Mouse (Mus musculus): ENCODE measurements around the gene Zfp174. TPM values are rescaled to one million over a fixed set of nuclear protein-coding genes. Genes with fewer than 3 reads are reported as not detected.
A peak's percentile ranks its signal among the peaks of the same experiment; 100 is the strongest.

Zfp174 gene
- polyA plus RNA-seq, 1 experiment from 2014 or later, result 0.70 TPM

DNA sequence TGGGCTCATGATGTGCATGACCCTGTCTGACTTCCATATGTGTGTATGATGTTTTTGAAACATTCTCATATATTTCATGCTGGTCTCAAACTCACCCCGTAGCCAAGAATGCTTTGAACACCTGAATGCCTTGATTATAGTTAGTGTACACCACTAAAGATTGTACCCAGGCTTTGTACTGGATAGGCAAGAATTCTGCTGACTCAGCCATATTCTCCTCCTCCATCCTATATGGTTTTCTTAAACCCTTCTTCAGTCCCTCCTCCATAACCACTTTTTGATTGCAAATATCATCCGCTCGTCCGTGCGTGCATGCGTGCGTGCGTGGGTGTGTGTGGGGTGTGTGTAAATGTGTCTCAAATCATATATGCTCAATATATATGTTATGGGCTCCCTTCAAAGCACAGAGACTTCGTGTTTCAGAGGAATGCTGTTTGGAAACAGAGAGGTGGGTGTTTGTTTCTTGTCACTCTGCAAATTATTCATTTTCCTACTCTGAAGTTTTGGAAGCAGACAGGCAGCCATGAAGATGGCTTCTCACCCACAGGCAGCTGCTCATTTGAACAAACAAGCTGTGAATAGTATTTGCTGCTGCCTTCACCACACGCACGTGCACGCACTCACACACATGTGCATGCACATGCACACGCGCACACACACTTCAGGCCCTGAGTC, 44.7 kb downstream of the Zfp174 start:
- peaks cover 19% of the 10 kb centered on the region for H3K4me1 ChIP-seq (ENCODE audit: insufficient read depth)
- H3K4me3 ChIP-seq (ENCODE audit: low read depth, low read length), result no peak overlapping the region
- no peak overlapping the region for H3K27ac ChIP-seq (ENCODE audit: low read depth)
- TF ChIP-seq EP300 (IDR thresholded peaks at IDR 0.05; ENCODE audit: low read depth) (no peak), CTCF (IDR thresholded peaks at IDR 0.05; ENCODE audit: low read depth) (no peak)
- no peak overlapping the region for H3K9ac ChIP-seq (replicated peaks)
- no peaks in the 10 kb centered on the region for H3K27me3 ChIP-seq (ENCODE audit: insufficient read depth, low read length)
- WGBS (ENCODE audit: insufficient replicate concordance), result 89% methylated on average over 14 of the region's 14 CpGs
- no peak overlapping the region for H3K4me2 ChIP-seq (ENCODE audit: low read depth, low read length)
- H3K9me3 ChIP-seq (ENCODE audit: low read length), result no peaks in the 10 kb centered on the region
- H3K36me3 ChIP-seq (replicated peaks; ENCODE audit: insufficient read depth, low read length), result peaks cover 15% of the 10 kb centered on the region
- DNase-seq (no peak), ATAC-seq (no peak)

DNA sequence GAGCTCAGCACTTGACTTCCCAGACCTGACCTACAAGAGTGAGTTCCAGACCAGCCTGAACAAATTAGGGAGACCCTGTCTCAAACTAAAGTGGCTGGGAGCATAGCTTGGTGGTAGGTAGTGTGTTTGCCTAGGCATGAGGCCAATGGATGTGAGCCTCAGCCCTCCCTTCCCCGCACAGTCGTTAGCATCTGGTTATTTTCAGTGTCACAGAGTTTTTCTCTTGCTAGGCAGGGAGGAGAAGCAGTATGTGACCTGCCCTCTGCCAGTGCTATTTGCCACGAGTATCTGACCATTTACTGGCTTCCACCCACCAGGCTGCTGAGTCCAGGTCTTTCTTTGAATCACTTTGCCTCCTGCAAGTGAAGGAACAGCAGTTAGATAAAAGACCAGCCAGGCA, 46.7 kb downstream of the Zfp174 start:
- Histone ChIP-seq H3K4me2 (ENCODE audit: low read depth, low read length) (peak overlapping the region; percentile 47), H3K9me3 (ENCODE audit: low read length) (no peaks in the 10 kb centered on the region), H3K9ac (replicated peaks) (no peak overlapping the region), H3K27ac (ENCODE audit: low read depth) (peak overlapping the region; percentile 88; the same call in 1 of the 2 replicates), H3K4me1 (ENCODE audit: insufficient read depth) (peaks cover 12% of the 10 kb centered on the region), H3K36me3 (replicated peaks; ENCODE audit: insufficient read depth, low read length) (peaks cover 29% of the 10 kb centered on the region), H3K27me3 (ENCODE audit: insufficient read depth, low read length) (no peaks in the 10 kb centered on the region), H3K4me3 (ENCODE audit: low read depth, low read length) (no peak overlapping the region)
- no peak for TF ChIP-seq EP300 (IDR thresholded peaks at IDR 0.05; ENCODE audit: low read depth)
- TF ChIP-seq CTCF (IDR thresholded peaks at IDR 0.05; ENCODE audit: low read depth), result no peak
- WGBS (ENCODE audit: insufficient replicate concordance), result 55% methylated on average over 3 of the region's 3 CpGs
- DNase-seq (no peak), ATAC-seq (no peak)

DNA sequence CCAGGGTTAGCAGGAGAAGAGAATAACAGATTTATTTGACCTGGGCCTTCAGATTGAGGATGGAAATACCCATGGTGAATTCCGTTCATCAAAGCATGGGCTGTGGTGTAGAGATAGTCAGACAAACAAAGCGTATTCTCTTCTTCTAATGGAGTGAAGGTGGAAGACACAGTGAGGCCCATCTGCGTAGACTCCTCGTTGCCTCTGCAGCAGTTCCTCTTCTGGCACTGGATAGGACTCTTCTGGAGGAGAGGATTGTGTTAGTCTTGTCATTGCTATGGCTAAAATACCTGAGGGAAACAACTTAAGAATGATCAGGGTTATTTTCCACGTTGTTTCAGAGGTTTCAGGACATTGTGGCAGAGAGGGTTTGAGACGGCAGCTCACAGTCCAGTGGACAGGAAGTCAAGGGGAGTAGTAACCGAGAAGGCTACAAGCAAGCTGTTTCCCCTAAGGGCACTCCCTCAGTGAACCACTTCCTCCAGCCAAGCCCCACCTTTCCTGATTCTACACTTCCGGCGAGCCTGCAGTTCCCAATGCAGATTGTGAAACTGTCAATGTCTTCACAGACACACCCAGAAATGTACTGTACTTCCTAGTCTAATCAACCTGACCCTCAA, 48.2 kb downstream of the Zfp174 start:
- H3K4me2 ChIP-seq (ENCODE audit: low read depth, low read length), result peak overlapping the region; percentile 47
- peak overlapping the region; percentile 8 for H3K4me3 ChIP-seq (ENCODE audit: low read depth, low read length)
- H3K9ac ChIP-seq (replicated peaks), result peak overlapping the region; percentile 7; the same call in 1 of the 2 replicates

DNA sequence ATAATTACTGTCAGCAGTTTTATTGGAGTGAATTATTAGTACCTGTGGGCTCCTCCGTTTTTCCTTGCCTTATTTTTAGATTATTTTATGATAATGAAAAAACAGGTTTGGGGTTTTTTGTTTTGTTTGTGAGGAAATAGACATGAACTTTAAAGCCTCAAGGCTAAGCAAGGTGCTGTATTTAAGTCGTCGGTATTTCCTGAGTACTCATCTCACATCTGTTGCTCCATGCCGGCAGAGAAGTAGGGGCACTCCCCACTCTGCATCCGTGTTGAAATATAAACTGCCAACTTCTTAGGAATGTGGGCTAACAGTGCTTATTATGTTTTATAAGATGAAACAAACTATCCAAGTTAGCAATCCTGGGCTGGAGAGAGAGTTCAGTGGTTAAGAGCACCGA, 49.0 kb downstream of the Zfp174 start:
- Histone ChIP-seq H3K4me2 (ENCODE audit: low read depth, low read length) (peak overlapping the region; percentile 47), H3K27ac (ENCODE audit: low read depth) (peak overlapping the region; percentile 88; the same call in 1 of the 2 replicates), H3K9ac (replicated peaks) (no peak overlapping the region), H3K4me3 (ENCODE audit: low read depth, low read length) (no peak overlapping the region), H3K9me3 (ENCODE audit: low read length) (no peaks in the 10 kb centered on the region), H3K27me3 (ENCODE audit: insufficient read depth, low read length) (no peaks in the 10 kb centered on the region), H3K4me1 (ENCODE audit: insufficient read depth) (peaks cover 12% of the 10 kb centered on the region), H3K36me3 (replicated peaks; ENCODE audit: insufficient read depth, low read length) (peaks cover 52% of the 10 kb centered on the region)
- ATAC-seq (no peak), DNase-seq (no peak)
- no peak for TF ChIP-seq CTCF (IDR thresholded peaks at IDR 0.05; ENCODE audit: low read depth)
- no peak for TF ChIP-seq EP300 (IDR thresholded peaks at IDR 0.05; ENCODE audit: low read depth)
- 68% methylated on average over 6 of the region's 6 CpGs for whole genome bisulfite sequencing (ENCODE audit: insufficient replicate concordance)

More for the DNA sequence above, 48.2 kb downstream of the Zfp174 start:
- ATAC-seq (peak; percentile 88), DNase-seq (peak; percentile 68)
- Histone ChIP-seq H3K27ac (ENCODE audit: low read depth) (peak overlapping the region; percentile 88), H3K9me3 (ENCODE audit: low read length) (no peaks in the 10 kb centered on the region), H3K36me3 (replicated peaks; ENCODE audit: insufficient read depth, low read length) (peaks cover 45% of the 10 kb centered on the region), H3K4me1 (ENCODE audit: insufficient read depth) (peaks cover 12% of the 10 kb centered on the region), H3K27me3 (ENCODE audit: insufficient read depth, low read length) (no peaks in the 10 kb centered on the region)
- TF ChIP-seq CTCF (IDR thresholded peaks at IDR 0.05; ENCODE audit: low read depth), result no peak
- TF ChIP-seq EP300 (IDR thresholded peaks at IDR 0.05; ENCODE audit: low read depth), result peak; percentile 61; the same call in 1 of the 2 replicates
- 30% methylated on average over 9 of the region's 9 CpGs for WGBS (ENCODE audit: insufficient replicate concordance)

DNA sequence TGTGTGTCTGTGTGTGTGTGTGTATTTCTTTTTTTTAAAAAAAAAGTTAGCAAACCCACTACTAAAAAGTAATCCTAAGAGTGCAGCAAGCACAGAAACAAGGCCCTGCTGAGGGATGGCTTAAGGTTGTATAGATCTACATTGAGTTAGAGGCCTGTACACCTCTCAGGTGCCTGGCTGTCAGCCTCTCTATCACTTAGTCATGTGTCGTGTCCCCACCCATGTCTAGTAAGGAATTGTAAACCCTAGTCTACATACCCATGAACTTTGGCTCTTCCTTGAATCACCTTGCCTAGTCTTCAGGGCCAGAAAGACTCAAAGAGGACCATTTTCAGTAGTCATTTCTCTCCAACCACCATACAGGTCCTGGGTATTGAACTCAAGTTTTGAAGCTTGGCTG, 49.5 kb downstream of the Zfp174 start:
- no peak for DNase-seq
- Histone ChIP-seq H3K4me3 (ENCODE audit: low read depth, low read length) (no peak overlapping the region), H3K9me3 (ENCODE audit: low read length) (no peaks in the 10 kb centered on the region), H3K27me3 (ENCODE audit: insufficient read depth, low read length) (no peaks in the 10 kb centered on the region), H3K4me2 (ENCODE audit: low read depth, low read length) (no peak overlapping the region), H3K27ac (ENCODE audit: low read depth) (no peak overlapping the region; the same call in 1 of the 2 replicates), H3K9ac (replicated peaks) (no peak overlapping the region), H3K36me3 (replicated peaks; ENCODE audit: insufficient read depth, low read length) (peaks cover 57% of the 10 kb centered on the region), H3K4me1 (ENCODE audit: insufficient read depth) (peaks cover 12% of the 10 kb centered on the region)
- ATAC-seq, result no peak
- TF ChIP-seq CTCF (IDR thresholded peaks at IDR 0.05; ENCODE audit: low read depth), result no peak
- WGBS (ENCODE audit: insufficient replicate concordance), result 76% methylated on average over 1 of the region's 1 CpGs

DNA sequence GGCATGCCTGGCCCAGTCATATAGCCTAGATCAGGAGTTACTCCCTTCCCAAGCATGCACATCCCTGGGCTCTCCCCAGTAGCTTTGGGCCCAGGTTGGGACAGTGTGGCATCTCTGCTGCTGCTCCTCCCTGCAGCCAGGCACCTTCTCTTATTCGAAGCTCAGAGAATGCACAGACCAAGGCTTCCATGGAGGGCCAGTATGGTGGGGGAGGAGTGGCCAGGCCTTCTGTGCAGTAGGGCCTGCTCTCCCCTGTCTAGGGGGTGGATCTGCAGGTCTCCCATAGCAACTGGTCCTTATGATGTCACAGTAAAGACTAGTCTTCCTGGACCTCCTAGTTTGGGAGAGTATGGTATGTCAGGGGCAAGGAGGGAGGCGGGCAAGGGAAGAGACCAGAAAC, 60.4 kb downstream of the Zfp174 start:
- 77% methylated on average over 2 of the region's 2 CpGs for WGBS (ENCODE audit: insufficient replicate concordance)
- Histone ChIP-seq H3K4me3 (ENCODE audit: low read depth, low read length) (no peak overlapping the region), H3K4me2 (ENCODE audit: low read depth, low read length) (no peak overlapping the region), H3K36me3 (replicated peaks; ENCODE audit: insufficient read depth, low read length) (peaks cover 35% of the 10 kb centered on the region), H3K27ac (ENCODE audit: low read depth) (no peak overlapping the region), H3K4me1 (ENCODE audit: insufficient read depth) (peaks cover 7% of the 10 kb centered on the region; the same call in 1 of the 2 replicates), H3K27me3 (ENCODE audit: insufficient read depth, low read length) (no peaks in the 10 kb centered on the region), H3K9me3 (ENCODE audit: low read length) (no peaks in the 10 kb centered on the region), H3K9ac (replicated peaks) (no peak overlapping the region)
- no peak for ATAC-seq
- TF ChIP-seq CTCF (IDR thresholded peaks at IDR 0.05; ENCODE audit: low read depth) (no peak), EP300 (IDR thresholded peaks at IDR 0.05; ENCODE audit: low read depth) (no peak)
- DNase-seq, result no peak

Other genes with a start within 250 kb of the Zfp174 start
- gene Mefv, start 129.2 kb upstream of the Zfp174 start, polyA plus RNA-seq (2015; fragmentation: Nextera tagmentation; extraction: Ambion mirVana), result 0.58 and 0.75 TPM in 2 replicates
- 9.7 and 10.7 TPM in 2 replicates for gene Zfp263, start 103.2 kb upstream of the Zfp174 start, polyA plus RNA-seq (2015; fragmentation: Nextera tagmentation; extraction: Ambion mirVana)
- gene Olfr15, start 16.4 kb upstream of the Zfp174 start, polyA plus RNA-seq (2015; fragmentation: Nextera tagmentation; extraction: Ambion mirVana), result not detected in 2 replicates
- 33.2 and 33.9 TPM in 2 replicates for gene Naa60, start 25.1 kb downstream of the Zfp174 start, polyA plus RNA-seq (2015; fragmentation: Nextera tagmentation; extraction: Ambion mirVana)
- 1.8 and 2.7 TPM in 2 replicates for gene Zfp597, start 37.3 kb downstream of the Zfp174 start, polyA plus RNA-seq (2015; fragmentation: Nextera tagmentation; extraction: Ambion mirVana)
- 3.4 and 3.9 TPM in 2 replicates for gene Gm20695, start 37.4 kb downstream of the Zfp174 start, polyA plus RNA-seq (2015; fragmentation: Nextera tagmentation; extraction: Ambion mirVana)
- gene 1700037C18Rik, start 61.4 kb downstream of the Zfp174 start, polyA plus RNA-seq (2015; fragmentation: Nextera tagmentation; extraction: Ambion mirVana), result 1.9 and 2.4 TPM in 2 replicates
- gene Cluap1, start 61.5 kb downstream of the Zfp174 start, polyA plus RNA-seq (2015; fragmentation: Nextera tagmentation; extraction: Ambion mirVana), result 6.6 and 6.9 TPM in 2 replicates
- 0.29 and 0.31 TPM in 2 replicates for gene Nlrc3, start 129.4 kb downstream of the Zfp174 start, polyA plus RNA-seq (2015; fragmentation: Nextera tagmentation; extraction: Ambion mirVana)
- gene Slx4, start 156.5 kb downstream of the Zfp174 start, polyA plus RNA-seq (2015; fragmentation: Nextera tagmentation; extraction: Ambion mirVana), result 2.5 and 2.9 TPM in 2 replicates
- gene Dnase1, start 189.7 kb downstream of the Zfp174 start, polyA plus RNA-seq (2015; fragmentation: Nextera tagmentation; extraction: Ambion mirVana), result 0.18 and 0.43 TPM in 2 replicates
- gene Trap1, start 230.6 kb downstream of the Zfp174 start, polyA plus RNA-seq (2015; fragmentation: Nextera tagmentation; extraction: Ambion mirVana), result 55.3 and 61.2 TPM in 2 replicates